Mouse (Mus musculus): ENCODE data around the gene Tenm4.

DNA sequence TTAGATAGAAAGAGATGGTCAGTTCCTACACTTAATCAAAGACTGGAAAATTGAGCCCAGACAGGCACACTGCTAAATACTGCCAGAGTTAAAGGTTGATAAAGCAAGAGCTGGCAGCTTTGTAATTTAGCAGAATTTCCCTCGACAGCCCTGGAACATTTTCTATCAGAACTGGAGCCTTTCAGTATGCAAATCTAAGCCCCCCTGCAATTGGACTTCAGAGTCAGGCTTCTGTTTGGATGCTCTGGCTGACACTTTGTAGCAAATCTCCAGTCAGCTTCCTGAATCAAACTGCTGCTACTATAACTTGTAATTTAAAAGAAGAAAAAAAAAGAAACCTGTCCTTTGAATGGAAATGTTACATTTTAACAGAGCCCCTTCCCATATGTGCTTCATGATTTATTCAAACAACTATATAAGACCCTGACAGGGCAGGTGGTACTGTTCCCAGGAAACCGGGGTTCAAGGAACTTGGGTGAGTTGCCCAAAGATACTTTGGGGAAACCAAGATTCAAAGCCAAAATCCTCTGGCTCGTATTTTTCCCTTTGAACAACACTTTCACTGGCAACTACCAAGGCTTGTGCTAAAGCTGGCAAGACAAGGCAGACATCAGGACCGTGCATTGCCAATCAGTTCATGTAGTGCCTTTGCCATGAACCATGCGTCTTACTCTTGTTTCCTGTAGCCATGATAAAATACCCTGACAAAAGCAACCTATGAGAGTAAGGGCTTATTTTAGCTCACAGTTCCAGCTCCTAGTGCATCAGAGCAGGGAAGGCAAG is 615.4 kb downstream of the Tenm4 start:
- TF ChIP-seq GATA1 (IDR thresholded peaks at IDR 0.05; ENCODE audit: borderline replicate concordance, low read length) (no peak), CTCF (IDR thresholded peaks at IDR 0.05; ENCODE audit: low read depth, low read length) (no peak)

All from G1E (cell line).